Mouse (Mus musculus) heart, embryonic 15.5 days (tissue): ENCODE data around the gene Adam19. TPM values are rescaled to one million over a fixed set of nuclear protein-coding genes. Genes with fewer than 3 reads are reported as not detected.

Experiments used
- ATAC-seq: fragments of 200-750 bp; cut with Nextera tagmentation; replicated peaks from 2 replicates; pipeline ENCODE4 v1.8.0; 2017; ENCODE audit warnings: low read depth, moderate TSS enrichment; ENCODE audit not compliant: insufficient number of reproducible peaks, insufficient read depth, low FRiP score
- H3K27ac ChIP-seq: fragments of 300-500 bp; sonication (generic); 2 replicates; pipeline ENCODE4 v1.5.1; 2015; ENCODE audit warnings: mild to moderate bottlenecking, inconsistent platforms
- H3K27me3 ChIP-seq: fragments of 300-500 bp; sonication (generic); 2 replicates; pipeline ENCODE4 v1.6.1; 2015; ENCODE audit warnings: inconsistent platforms
- H3K36me3 ChIP-seq: fragments of 300-500 bp; sonication (generic); 2 replicates; pipeline ENCODE4 v1.6.1; 2015; ENCODE audit warnings: mild to moderate bottlenecking, inconsistent platforms
- H3K4me1 ChIP-seq: fragments of 300-500 bp; sonication (generic); replicated peaks from 2 replicates; pipeline ENCODE4 v1.6.1; 2015; ENCODE audit warnings: inconsistent platforms
- H3K4me2 ChIP-seq: fragments of 300-500 bp; sonication (generic); 2 replicates; pipeline ENCODE4 v1.6.1; 2015; ENCODE audit warnings: inconsistent platforms, mild to moderate bottlenecking, moderate library complexity
- H3K4me3 ChIP-seq: fragments of 300-500 bp; sonication (generic); 2 replicates; pipeline ENCODE4 v1.5.1; 2015; ENCODE audit warnings: mild to moderate bottlenecking, inconsistent platforms
- H3K9ac ChIP-seq: fragments of 300-500 bp; sonication (generic); 2 replicates; pipeline ENCODE4 v1.6.1; 2015; ENCODE audit warnings: mild to moderate bottlenecking, inconsistent platforms
- H3K9me3 ChIP-seq: fragments of 300-500 bp; sonication (generic); replicated peaks from 2 replicates; pipeline ENCODE4 v1.6.1; 2016; ENCODE audit warnings: inconsistent platforms
- WGBS: fragments of 180-500 bp; shearing (Covaris S2); methylation state at CpG from one replicate; pipeline ENCODE4 v1.1.7; 2015; ENCODE audit warnings: mixed read lengths; 5-methylcytosine and 5-hydroxymethylcytosine counted together
- microRNA-seq: library from miRNA; unstranded; fragments of <30 nt; microRNA quantifications from one replicate; pipeline ENCODE4, GENCODE M21; 2016
- polyA plus RNA-seq: library from polyadenylated mRNA; unstranded; fragments of >200 nt; fragmentation: Nextera tagmentation; extraction: Ambion mirVana; gene quantifications from 2 replicates; pipeline ENCODE4 v1.2.1, GENCODE M21; 2015

Gene Adam19
- polyA plus RNA-seq, 1 experiment from 2014 or later = 19.6 TPM

DNA sequence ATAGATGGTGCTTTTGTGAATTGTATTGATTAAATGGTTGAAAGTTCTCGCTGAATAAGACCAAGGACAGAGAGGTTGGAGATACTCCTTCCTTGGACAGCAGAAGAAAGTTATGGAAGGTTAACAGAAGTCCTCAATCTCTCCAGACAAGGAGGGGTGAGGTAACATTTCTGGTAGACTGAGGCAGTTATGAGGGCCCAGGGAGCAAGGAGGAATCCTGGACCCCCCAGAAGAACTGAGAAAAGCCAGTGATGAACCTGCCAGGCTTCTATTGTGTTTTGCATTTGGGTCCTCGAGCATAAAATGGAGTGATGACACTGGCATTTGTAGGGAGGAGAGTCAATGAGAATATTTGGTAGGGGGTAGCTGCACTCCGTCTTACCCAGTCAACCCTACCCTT lies 129.2 kb downstream of the Adam19 start:
- Histone ChIP-seq H3K4me3 (no peak overlapping the region), H3K9ac (no peak overlapping the region), H3K27me3 (no peaks in the 10 kb centered on the region), H3K27ac (0 out of 2 replicates have a peak overlapping the region, but pooled peaks have one; percentile 5), H3K36me3 (no peaks in the 10 kb centered on the region), H3K9me3 (no peaks in the 10 kb centered on the region), H3K4me1 (0 out of 2 replicates have a peak, but pooled peaks cover 3% of the 10 kb centered on the region), H3K4me2 (no peak overlapping the region)
- WGBS = 58% methylated on average over 3 of the region's 3 CpGs
- ATAC-seq = no peak

DNA sequence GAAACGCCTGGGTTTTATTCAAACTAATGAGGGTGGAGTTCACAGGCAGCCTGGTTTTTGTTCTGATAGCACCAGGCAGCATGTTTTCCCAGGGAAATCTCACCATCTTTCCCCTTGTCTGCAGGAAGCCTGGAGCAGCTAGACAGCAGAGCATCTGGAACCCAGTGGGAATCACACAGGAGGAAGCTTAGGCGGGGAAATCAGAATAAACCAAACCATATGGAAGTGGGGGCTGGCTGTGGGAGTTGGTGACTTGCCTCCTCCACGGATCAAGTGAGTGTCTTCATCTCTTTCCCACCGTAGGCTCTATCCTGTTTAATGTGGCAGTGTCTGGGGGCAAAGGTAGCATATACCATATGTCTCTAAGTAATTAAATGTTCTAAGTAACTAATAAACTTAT lies 129.7 kb downstream of the Adam19 start:
- Histone ChIP-seq H3K36me3 (no peaks in the 10 kb centered on the region), H3K4me3 (no peak overlapping the region), H3K9me3 (no peaks in the 10 kb centered on the region), H3K4me2 (no peak overlapping the region), H3K27me3 (no peaks in the 10 kb centered on the region), H3K27ac (0 out of 2 replicates have a peak overlapping the region, but pooled peaks have one; percentile 5), H3K4me1 (0 out of 2 replicates have a peak, but pooled peaks cover 3% of the 10 kb centered on the region), H3K9ac (no peak overlapping the region)
- peak; percentile 43; the same call in 1 of the 2 replicates for ATAC-seq
- WGBS = 26% methylated on average over 4 of the region's 4 CpGs

GRCm38 (mm10) chr11:46188283-46188682 lies 132.5 kb downstream of the Adam19 start:
- ATAC-seq = no peak
- H3K4me3 ChIP-seq = no peak overlapping the region
- H3K4me2 ChIP-seq = no peak overlapping the region
- no peak overlapping the region for H3K27ac ChIP-seq
- 0 out of 2 replicates have a peak, but pooled peaks cover 3% of the 10 kb centered on the region for H3K4me1 ChIP-seq
- no peaks in the 10 kb centered on the region for H3K9me3 ChIP-seq
- H3K9ac ChIP-seq = no peak overlapping the region
- no peaks in the 10 kb centered on the region for H3K27me3 ChIP-seq
- H3K36me3 ChIP-seq = no peaks in the 10 kb centered on the region
- WGBS = 68% methylated on average over 2 of the region's 2 CpGs

DNA sequence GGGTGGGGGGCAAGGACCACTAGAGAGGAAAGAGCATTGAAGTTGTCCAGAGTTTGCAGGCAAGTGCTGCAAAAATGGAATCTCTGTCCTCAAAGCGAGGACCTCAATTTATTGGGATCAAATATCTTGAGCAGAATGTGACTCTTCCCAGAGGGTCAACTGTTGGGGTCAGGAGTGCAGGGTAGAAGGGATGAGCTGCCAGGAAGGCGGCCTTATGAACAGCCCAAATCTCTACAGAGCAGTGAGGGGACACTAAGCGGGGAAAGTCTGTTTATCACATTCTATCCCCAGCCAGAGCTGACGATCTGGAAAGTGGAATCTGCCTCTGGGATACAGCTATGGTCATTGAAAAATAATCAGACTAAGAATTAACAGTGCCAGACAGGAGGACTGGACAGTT lies 138.4 kb downstream of the Adam19 start:
- H3K4me2 ChIP-seq = no peak overlapping the region
- no peak overlapping the region for H3K4me3 ChIP-seq
- no peaks in the 10 kb centered on the region for H3K9me3 ChIP-seq
- WGBS = 67% methylated on average over 4 of the region's 4 CpGs
- no peak overlapping the region for H3K27ac ChIP-seq
- H3K9ac ChIP-seq = no peak overlapping the region
- no peaks in the 10 kb centered on the region for H3K36me3 ChIP-seq
- H3K4me1 ChIP-seq = no peaks in the 10 kb centered on the region; the same call in 1 of the 2 replicates
- ATAC-seq = no peak
- H3K27me3 ChIP-seq = no peaks in the 10 kb centered on the region

Small RNAs within 50 kb of the gene (microRNA-seq; reads per million reads assigned to microRNA genes)
- not detected for gene Mir7239
- not detected for gene Mir8100

Other genes with a start within 250 kb of the Adam19 start
- gene Clint1, start 203.9 kb upstream of the Adam19 start, polyA plus RNA-seq = 44.4 and 56.0 TPM in 2 replicates
- 5.4 and 5.5 TPM in 2 replicates for gene Lsm11, start 111.1 kb upstream of the Adam19 start, polyA plus RNA-seq
- 7.4 and 9.2 TPM in 2 replicates for gene Thg1l, start 100.5 kb upstream of the Adam19 start, polyA plus RNA-seq
- gene Sox30, start 75.7 kb upstream of the Adam19 start, polyA plus RNA-seq = 0.20 and 0.22 TPM in 2 replicates
- 2.9 and 4.4 TPM in 2 replicates for gene Gm12166, start 3.7 kb upstream of the Adam19 start, polyA plus RNA-seq
- 5.3 and 6.5 TPM in 2 replicates for gene Nipal4, start 110.5 kb downstream of the Adam19 start, polyA plus RNA-seq
- 0.06 TPM in 1 of 2 replicates, not detected in the other for gene Fndc9, start 179.5 kb downstream of the Adam19 start, polyA plus RNA-seq